Mouse (Mus musculus) Muller cell, postnatal 12 days (primary cell): ENCODE results near the gene Anapc16.

ENCODE experiments used
- DNase-seq: peaks from one replicate; pipeline ENCODE4 v3.0.0-alpha.2; 2015; ENCODE audit errors: inconsistent ontology term

Anapc16 gene

GRCm38 (mm10) chr10:60002673-60003212 lies at the start of gene Anapc16, which contains the start of gene Ascc1:
Gene Anapc16 (minus strand): TSS chr10:60003135.
Gene Ascc1 (plus strand): TSS chr10:60002805.
- DNase-seq: peak; percentile 99

- no peak for DNase-seq
Observed at GRCm38 (mm10) chr10:60050581-60050980, 47.6 kb upstream of the Anapc16 start.

- DNase-seq: peak; percentile 66
Observed at GRCm38 (mm10) chr10:60046696-60047095, 43.8 kb upstream of the Anapc16 start.

DNA sequence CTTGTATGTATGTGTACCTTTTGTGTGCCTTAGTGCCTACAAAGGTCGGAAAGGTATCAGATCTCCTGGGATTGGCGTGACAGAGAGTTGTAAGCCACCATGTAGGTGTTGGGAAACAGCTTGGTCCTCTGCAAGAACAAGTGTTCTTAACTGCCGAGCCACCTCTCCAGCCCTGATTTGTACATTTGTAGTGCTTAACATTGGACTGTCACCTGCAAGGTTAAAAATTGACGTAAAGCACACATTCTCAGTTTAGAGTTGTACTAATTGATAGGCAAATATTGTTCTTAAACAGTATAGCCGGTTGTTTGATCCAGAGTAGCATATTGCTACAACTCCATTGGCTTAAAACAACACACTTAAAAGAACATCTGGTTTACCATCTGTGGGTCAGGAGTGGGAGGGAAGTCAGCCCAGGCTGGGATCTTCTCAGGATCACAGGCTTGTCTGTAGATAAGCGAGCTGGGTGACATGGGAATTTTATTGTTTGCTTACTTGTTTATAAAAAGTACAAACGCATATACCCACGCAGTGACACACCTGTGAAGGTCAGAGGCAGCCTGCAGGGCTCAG lies 39.5 kb upstream of the Anapc16 start:
- no peak for DNase-seq

DNA sequence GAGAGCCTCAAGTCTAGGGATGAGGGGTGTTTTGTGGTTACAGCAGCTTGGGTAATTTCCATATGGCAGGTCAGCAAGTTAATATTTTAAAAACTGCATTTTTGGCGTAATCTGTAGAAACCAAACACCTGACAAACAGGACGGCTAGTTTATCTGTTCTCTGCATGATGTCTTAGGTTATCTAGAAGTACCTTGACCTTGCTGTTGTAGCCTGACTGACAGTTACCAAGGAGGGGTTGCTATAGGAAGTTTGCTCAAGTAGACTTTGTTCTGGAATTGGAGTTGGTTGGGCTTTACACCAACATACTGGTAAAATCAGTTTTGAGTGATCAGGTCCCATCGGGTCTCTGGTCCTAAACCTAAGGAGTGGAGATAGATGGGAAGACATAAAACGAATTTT lies 32.8 kb upstream of the Anapc16 start:
- no peak for DNase-seq

GRCm38 (mm10) chr10:60034621-60035020 lies 31.7 kb upstream of the Anapc16 start:
- DNase-seq: no peak

- DNase-seq: no peak
Observed at GRCm38 (mm10) chr10:60033064-60033463, 30.1 kb upstream of the Anapc16 start.

- no peak for DNase-seq
Observed at GRCm38 (mm10) chr10:60032622-60033021, 29.7 kb upstream of the Anapc16 start.

DNA sequence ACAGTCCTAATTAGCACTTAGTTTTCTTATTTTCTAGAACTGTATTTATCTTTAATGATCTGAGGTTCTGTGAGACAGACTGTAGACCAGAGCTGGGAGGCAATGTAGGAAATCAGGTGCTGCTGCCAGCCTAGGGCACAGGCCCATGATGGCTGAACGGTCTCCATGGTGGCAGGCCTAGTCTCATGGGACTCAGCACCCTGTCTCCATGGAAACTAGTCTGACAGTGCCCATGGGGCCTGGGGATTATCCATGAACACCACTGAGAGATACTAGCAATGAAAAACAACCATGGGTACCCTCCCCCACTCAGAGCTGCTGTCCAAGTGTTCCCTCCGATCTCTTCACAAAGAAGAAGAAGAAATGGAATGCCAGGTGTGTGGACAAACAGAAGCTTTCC lies 29.1 kb upstream of the Anapc16 start:
- no peak for DNase-seq

DNA sequence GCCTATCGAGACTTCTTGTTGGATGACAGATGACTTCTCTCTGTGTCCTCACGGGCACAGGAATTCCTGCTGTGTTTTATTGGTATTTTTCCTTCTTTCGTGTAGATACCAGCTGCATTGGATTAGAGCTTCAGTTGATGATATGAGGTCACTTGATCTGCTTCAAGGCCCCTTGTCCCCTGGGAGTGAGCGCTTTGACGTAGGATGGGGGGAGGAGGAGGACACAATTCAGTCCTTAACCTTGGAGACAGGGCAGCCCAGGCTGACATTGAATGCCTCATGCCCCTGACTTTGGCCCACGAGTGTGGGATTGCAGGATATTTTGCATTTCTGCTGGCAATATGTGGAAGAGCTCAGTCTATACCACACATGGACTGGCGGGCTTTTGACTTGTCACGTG lies 28.6 kb upstream of the Anapc16 start:
- no peak for DNase-seq

DNA sequence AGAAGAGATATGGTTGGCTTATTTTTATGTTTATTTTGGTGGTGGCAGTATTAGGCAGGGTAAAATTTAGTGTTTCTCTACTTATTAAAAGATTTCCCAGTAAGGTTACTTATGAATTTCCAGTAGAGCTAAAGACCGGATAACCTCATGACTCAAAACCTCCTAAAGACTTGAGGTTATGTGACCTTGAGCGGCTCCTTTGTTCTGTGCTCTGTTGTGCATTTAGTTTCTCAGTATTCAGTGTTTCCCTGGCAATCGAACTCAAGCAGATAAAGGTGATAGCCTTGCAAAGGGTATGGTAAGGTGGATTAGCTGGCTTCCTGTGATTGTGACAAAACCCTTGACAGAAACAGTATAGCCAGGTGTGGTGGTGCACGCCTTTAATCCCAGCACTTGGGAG lies 26.5 kb upstream of the Anapc16 start:
- no peak for DNase-seq

GRCm38 (mm10) chr10:60028979-60029378 lies 26.0 kb upstream of the Anapc16 start:
- DNase-seq: peak; percentile 26

- no peak for DNase-seq
Observed at GRCm38 (mm10) chr10:60028181-60028580, 25.2 kb upstream of the Anapc16 start.

DNA sequence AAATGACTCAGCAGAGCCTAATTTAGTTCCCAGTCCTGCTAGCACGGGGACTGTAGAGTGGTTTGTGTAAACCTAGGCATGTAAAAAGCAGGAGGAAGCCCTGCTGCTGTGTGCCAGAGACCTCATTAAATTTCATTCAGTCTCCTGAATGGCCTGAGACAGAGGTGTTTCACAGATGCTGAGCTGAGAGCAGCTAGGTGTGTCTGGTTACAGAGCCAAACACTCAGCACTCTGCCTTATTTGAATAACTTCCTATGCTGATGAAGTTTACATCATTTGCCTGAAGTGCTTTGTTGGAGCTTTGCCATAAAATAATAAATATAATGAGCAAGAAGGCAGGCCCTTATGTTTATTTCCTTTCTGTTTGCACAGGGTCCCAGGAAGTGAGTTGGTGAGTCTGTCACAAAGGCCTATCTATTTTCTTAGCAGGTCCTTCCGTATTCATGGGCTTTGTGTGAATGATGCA lies 24.7 kb upstream of the Anapc16 start:
- DNase-seq: no peak

- DNase-seq: no peak
Observed at GRCm38 (mm10) chr10:60026759-60027395, 23.9 kb upstream of the Anapc16 start.

- DNase-seq: peak; percentile 9
Observed at GRCm38 (mm10) chr10:60023751-60024150, 20.8 kb upstream of the Anapc16 start.

GRCm38 (mm10) chr10:60019299-60019698 lies 16.4 kb upstream of the Anapc16 start:
- DNase-seq: no peak

- DNase-seq: no peak
Observed at GRCm38 (mm10) chr10:60016223-60016622, 13.3 kb upstream of the Anapc16 start.

GRCm38 (mm10) chr10:60009115-60009514 lies 6.2 kb upstream of the Anapc16 start:
- no peak for DNase-seq

DNA sequence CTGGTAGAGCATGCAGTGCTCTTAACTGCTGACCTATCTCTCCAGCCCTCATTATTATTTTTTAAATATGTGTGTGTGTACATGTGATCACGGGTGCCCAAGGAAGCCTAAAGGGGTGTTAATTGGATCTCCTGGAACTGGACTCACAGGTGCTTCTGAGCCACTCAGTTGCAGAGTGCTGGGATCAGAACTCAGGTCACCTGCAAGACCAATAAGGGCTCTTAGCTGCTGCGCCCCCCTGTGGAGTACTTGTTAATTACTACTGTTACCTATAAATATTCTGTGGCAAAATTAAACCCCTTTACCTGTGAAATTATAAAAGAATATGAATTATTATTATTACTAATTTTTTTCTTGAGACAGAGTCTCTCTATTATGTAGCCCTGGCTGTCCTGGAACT lies 2.3 kb upstream of the Anapc16 start:
- no peak for DNase-seq

- DNase-seq: no peak
Observed at GRCm38 (mm10) chr10:60003847-60004246, 912 bp upstream of the Anapc16 start.

- DNase-seq: no peak
Observed at GRCm38 (mm10) chr10:60003213-60003752, 348 bp upstream of the Anapc16 start.

GRCm38 (mm10) chr10:60002203-60002602 lies 732 bp downstream of the Anapc16 start:
- peak; percentile 75 for DNase-seq
